Mouse (Mus musculus): Measurements from ENCODE around the gene Fbrsl1. TPM values are rescaled to one million over a fixed set of nuclear protein-coding genes. Genes with fewer than 3 reads are reported as not detected.

The Fbrsl1 gene
- total RNA-seq (2017), result 18.6 to 30.8 TPM (median 22.1 TPM) in 3 replicates

- ATAC-seq (replicated peaks; ENCODE audit: insufficient number of reproducible peaks, low FRiP score, low TSS enrichment, poor library complexity, severe bottlenecking), result peak; percentile 85
Measured at GRCm38 (mm10) chr5:110448436-110449134, at the start of gene Fbrsl1. Gene Fbrsl1, minus strand, starts transcription at chr5:110448503.

- no peak for ATAC-seq (replicated peaks; ENCODE audit: insufficient number of reproducible peaks, low FRiP score, low TSS enrichment, poor library complexity, severe bottlenecking)
Measured at GRCm38 (mm10) chr5:110498071-110498470, 49.8 kb upstream of the Fbrsl1 start.

- ATAC-seq (replicated peaks; ENCODE audit: insufficient number of reproducible peaks, low FRiP score, low TSS enrichment, poor library complexity, severe bottlenecking), result no peak
Measured at GRCm38 (mm10) chr5:110497556-110497955, 49.3 kb upstream of the Fbrsl1 start.

GRCm38 (mm10) chr5:110495051-110495450, 46.7 kb upstream of the Fbrsl1 start:
- no peak for ATAC-seq (replicated peaks; ENCODE audit: insufficient number of reproducible peaks, low FRiP score, low TSS enrichment, poor library complexity, severe bottlenecking)

GRCm38 (mm10) chr5:110494396-110494795, 46.1 kb upstream of the Fbrsl1 start:
- ATAC-seq (replicated peaks; ENCODE audit: insufficient number of reproducible peaks, low FRiP score, low TSS enrichment, poor library complexity, severe bottlenecking), result no peak

- ATAC-seq (replicated peaks; ENCODE audit: insufficient number of reproducible peaks, low FRiP score, low TSS enrichment, poor library complexity, severe bottlenecking), result peak; percentile 71; the same call in 1 of the 2 replicates
Measured at GRCm38 (mm10) chr5:110493785-110494184, 45.5 kb upstream of the Fbrsl1 start.

- no peak for ATAC-seq (replicated peaks; ENCODE audit: insufficient number of reproducible peaks, low FRiP score, low TSS enrichment, poor library complexity, severe bottlenecking)
Measured at GRCm38 (mm10) chr5:110489639-110490038, 41.3 kb upstream of the Fbrsl1 start.

- no peak for ATAC-seq (replicated peaks; ENCODE audit: insufficient number of reproducible peaks, low FRiP score, low TSS enrichment, poor library complexity, severe bottlenecking)
Measured at GRCm38 (mm10) chr5:110487943-110488342, 39.6 kb upstream of the Fbrsl1 start.

GRCm38 (mm10) chr5:110486674-110487334, 38.5 kb upstream of the Fbrsl1 start:
- ATAC-seq (replicated peaks; ENCODE audit: insufficient number of reproducible peaks, low FRiP score, low TSS enrichment, poor library complexity, severe bottlenecking), result no peak

GRCm38 (mm10) chr5:110484711-110485110, 36.4 kb upstream of the Fbrsl1 start:
- no peak for ATAC-seq (replicated peaks; ENCODE audit: insufficient number of reproducible peaks, low FRiP score, low TSS enrichment, poor library complexity, severe bottlenecking)

GRCm38 (mm10) chr5:110479228-110479627, 30.9 kb upstream of the Fbrsl1 start:
- no peak for ATAC-seq (replicated peaks; ENCODE audit: insufficient number of reproducible peaks, low FRiP score, low TSS enrichment, poor library complexity, severe bottlenecking)

- ATAC-seq (replicated peaks; ENCODE audit: insufficient number of reproducible peaks, low FRiP score, low TSS enrichment, poor library complexity, severe bottlenecking), result no peak
Measured at GRCm38 (mm10) chr5:110474156-110474555, 25.9 kb upstream of the Fbrsl1 start.

- no peak for ATAC-seq (replicated peaks; ENCODE audit: insufficient number of reproducible peaks, low FRiP score, low TSS enrichment, poor library complexity, severe bottlenecking)
Measured at GRCm38 (mm10) chr5:110472834-110473233, 24.5 kb upstream of the Fbrsl1 start.

GRCm38 (mm10) chr5:110471981-110472476, 23.7 kb upstream of the Fbrsl1 start:
- ATAC-seq (replicated peaks; ENCODE audit: insufficient number of reproducible peaks, low FRiP score, low TSS enrichment, poor library complexity, severe bottlenecking), result no peak

GRCm38 (mm10) chr5:110471285-110471684, 23.0 kb upstream of the Fbrsl1 start:
- ATAC-seq (replicated peaks; ENCODE audit: insufficient number of reproducible peaks, low FRiP score, low TSS enrichment, poor library complexity, severe bottlenecking), result no peak

- no peak for ATAC-seq (replicated peaks; ENCODE audit: insufficient number of reproducible peaks, low FRiP score, low TSS enrichment, poor library complexity, severe bottlenecking)
Measured at GRCm38 (mm10) chr5:110469227-110469925, 21.1 kb upstream of the Fbrsl1 start.

GRCm38 (mm10) chr5:110468296-110468695, 20.0 kb upstream of the Fbrsl1 start:
- ATAC-seq (replicated peaks; ENCODE audit: insufficient number of reproducible peaks, low FRiP score, low TSS enrichment, poor library complexity, severe bottlenecking), result no peak

GRCm38 (mm10) chr5:110467725-110468124, 19.4 kb upstream of the Fbrsl1 start:
- no peak for ATAC-seq (replicated peaks; ENCODE audit: insufficient number of reproducible peaks, low FRiP score, low TSS enrichment, poor library complexity, severe bottlenecking)
